Mouse (Mus musculus) thymus, adult 2 months (tissue): ENCODE measurements at regions not wholly inside any gene's neighbourhood (a gene's known extent, or its start where the extent isn't known, plus 50 kb on each side); places are given as distances from the start of the nearest gene placed in this dataset.

ENCODE experiments used
- CTCF ChIP-seq: fragments of 200-500 bp; IDR thresholded peaks from 2 replicates; pipeline ENCODE4 v1.5.1; 2012; ENCODE audit warnings: mild to moderate bottlenecking, control low read depth, low read length, moderate library complexity, borderline replicate concordance; ENCODE audit not compliant: control insufficient read depth, poor library complexity, insufficient read depth; ENCODE audit errors: extremely low read depth
- POLR2A ChIP-seq: fragments of 200-500 bp; IDR thresholded peaks from 2 replicates; pipeline ENCODE4 v1.6.1; 2012; ENCODE audit warnings: mild to moderate bottlenecking, low read length, control low read depth, moderate library complexity; ENCODE audit not compliant: control insufficient read depth, poor library complexity, insufficient read depth; ENCODE audit errors: extremely low read depth

GRCm38 (mm10) chr5:41076412-41076811, 631.5 kb downstream of the Rab28 start:
- TF ChIP-seq CTCF (no peak), POLR2A (no peak)
